Mouse (Mus musculus) gastrocnemius, postnatal 14 days (tissue): Measurements from ENCODE around the gene Cbx6. TPM values are rescaled to one million over a fixed set of nuclear protein-coding genes. Genes with fewer than 3 reads are reported as not detected.

Experiments
- DNase-seq: peaks from one replicate; pipeline ENCODE4 v3.0.0; 2021; ENCODE audit warnings: mixed read lengths
- intact Hi-C: fragments of 180-260 bp; cut with DNase I; formaldehyde crosslinking; loops from one replicate; pipeline ENCODE4 v1.15.1; 2025; ENCODE audit warnings: low total_unique reads
- total RNA-seq, 2 experiments: library from RNA; stranded (reverse); gene quantifications; 2 replicates each; pipeline ENCODE4 v1.2.3; 2021

Cbx6 gene
- total RNA-seq, 2 experiments from 2014 or later, result 21.2 to 23.5 TPM

DNA sequence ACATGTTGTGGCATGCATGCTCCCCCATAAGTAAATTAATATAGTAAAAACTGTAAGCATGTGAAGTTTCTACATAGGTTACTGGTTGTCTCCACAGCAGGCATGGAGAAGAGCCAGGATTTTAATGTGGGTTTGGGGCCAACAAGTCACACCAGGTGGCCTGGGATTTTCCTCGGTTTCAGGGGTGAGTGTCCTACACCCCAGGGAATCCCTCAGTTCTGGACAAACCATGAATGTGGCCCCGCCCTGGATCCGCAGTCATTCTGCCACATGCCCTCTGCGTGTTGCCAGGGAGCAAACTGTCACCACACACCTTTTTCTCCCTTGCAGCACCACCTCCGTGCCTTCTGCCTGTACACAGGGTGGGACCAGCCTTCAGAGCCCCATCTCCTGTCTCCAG, 25.8 kb downstream of the Cbx6 start:
- no peak for DNase-seq
- intact Hi-C loops, result no loop called here

- intact Hi-C loops, result no loop called here
- no peak for DNase-seq
These were observed 26.4 kb downstream of the Cbx6 start for GRCm38 (mm10) chr15:79808114-79808513.

- no peak for DNase-seq
- intact Hi-C loops, result no loop called here
These were observed 27.4 kb downstream of the Cbx6 start for GRCm38 (mm10) chr15:79807050-79807449.

- intact Hi-C loops, result no loop called here
- DNase-seq, result no peak
These were observed 29.2 kb downstream of the Cbx6 start for GRCm38 (mm10) chr15:79805246-79805645.

DNA sequence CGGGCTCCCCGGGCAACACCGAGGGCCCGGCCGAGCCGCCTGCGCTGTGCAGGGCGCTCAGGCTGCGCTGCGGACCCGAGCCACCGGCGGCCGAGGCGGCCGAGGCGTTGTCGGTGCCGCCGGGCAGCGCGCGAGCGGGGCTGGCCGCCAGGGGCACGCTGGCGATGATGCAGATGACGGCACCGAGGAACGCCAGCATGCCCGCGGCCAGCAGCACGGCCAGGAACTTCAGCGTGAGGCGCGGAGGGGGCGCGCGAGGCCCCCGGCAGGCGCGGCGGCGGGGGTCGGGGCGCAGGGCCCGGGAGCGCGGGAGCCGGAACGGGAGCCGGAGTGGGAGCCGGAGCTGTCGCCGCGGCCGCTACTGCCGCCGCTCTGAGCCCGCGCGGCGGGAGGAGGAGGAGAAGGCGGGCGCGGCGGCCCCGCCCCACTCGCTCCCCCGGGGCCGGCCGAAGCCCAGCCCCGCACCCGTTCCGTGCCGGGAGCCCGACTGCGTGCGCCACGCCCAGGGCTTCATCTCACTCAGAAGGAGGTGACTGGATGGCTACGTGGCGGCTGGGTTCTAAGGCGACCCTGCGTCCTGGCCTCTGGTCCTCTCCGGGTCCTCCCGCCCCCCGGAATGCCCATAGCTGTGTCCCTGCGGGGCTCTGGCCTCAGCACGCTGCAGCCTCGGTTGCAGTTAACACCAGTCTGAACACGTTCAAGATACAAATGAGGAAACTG, 30.0 kb downstream of the Cbx6 start, which contains the start of gene Nptxr:
Gene Nptxr, minus strand, starts transcription at position 415 of the 720 bp plus-strand sequence.
- peak; percentile 43 for DNase-seq
- intact Hi-C loops, result loop anchor here (5.0 kb wide), 1 partner anchor 713 kb away; no protein-coding TSS in a partner anchor

GRCm38 (mm10) chr15:79803533-79804351, 30.7 kb downstream of the Cbx6 start:
- intact Hi-C loops, result loop anchor here (5.0 kb wide), 1 partner anchor 714 kb away; no protein-coding TSS in a partner anchor
- DNase-seq, result no peak

DNA sequence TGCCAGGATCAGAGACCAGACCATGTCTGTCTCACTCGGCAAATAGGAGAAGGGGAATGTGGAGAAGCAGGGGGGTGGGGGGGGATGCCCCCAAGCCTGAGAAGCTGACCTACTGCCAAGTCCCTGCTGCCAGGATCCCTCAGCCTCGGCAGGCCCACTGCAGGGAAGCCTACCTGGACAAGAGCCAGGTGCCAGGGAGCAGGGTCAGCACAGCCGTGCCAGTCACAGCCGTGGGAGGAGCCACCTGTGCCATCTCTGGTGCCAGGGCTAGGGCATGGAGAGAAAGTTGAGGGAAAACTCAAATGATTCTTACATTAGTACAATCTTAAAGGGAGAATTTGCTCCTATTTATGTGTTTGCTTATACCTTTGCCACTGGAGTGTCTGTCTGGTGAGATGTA, 32.2 kb downstream of the Cbx6 start:
- DNase-seq, result no peak
- intact Hi-C loops, result loop anchor here (5.0 kb wide), 1 partner anchor 715 kb away; no protein-coding TSS in a partner anchor

GRCm38 (mm10) chr15:79801646-79802045, 32.8 kb downstream of the Cbx6 start:
- no peak for DNase-seq
- intact Hi-C loops, result loop anchor here (5.0 kb wide), 1 partner anchor 716 kb away; no protein-coding TSS in a partner anchor

DNA sequence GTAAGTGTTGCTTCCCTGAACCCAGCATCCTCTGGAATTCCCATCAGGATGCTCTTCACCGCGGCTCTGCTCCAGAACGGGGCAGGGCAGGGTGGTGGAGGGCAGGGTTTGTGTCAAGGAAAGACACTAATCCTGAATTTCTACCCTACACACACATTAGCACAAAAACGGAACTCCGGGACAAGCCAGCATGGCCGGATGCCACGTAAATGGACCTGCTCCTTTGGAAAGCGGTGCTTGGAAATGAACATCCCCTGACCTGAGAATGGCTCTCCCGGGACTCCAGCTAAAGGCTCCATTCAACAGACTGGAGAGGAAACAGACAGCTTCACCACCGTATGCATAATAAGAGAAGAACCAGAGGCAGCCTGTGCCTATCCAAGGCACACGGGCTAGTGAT, 33.8 kb downstream of the Cbx6 start:
- no peak for DNase-seq
- intact Hi-C loops, result loop anchor here (5.0 kb wide), 1 partner anchor 717 kb away; no protein-coding TSS in a partner anchor

DNA sequence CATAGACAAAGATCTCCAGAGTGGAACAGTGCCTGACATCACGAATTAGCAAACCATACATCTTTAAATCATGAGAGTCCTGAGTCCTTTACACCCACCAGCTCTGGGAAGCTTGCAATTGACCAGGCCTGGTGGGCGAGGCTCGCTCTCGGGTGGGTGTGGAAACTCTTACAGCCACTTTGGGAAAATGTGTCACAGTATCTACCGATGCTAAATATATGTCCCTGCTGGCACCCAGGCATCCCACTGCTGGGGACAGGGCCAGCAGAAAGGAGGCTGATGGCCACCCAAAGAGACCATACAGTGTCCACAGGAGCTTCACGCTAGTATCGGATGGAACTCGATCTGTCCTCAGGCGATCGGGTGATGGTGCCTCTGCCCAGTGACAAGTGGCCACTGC, 35.9 kb downstream of the Cbx6 start:
- DNase-seq, result no peak
- intact Hi-C loops, result no loop called here

- no peak for DNase-seq
- intact Hi-C loops, result no loop called here
These were observed 36.8 kb downstream of the Cbx6 start for GRCm38 (mm10) chr15:79797680-79798079.

DNA sequence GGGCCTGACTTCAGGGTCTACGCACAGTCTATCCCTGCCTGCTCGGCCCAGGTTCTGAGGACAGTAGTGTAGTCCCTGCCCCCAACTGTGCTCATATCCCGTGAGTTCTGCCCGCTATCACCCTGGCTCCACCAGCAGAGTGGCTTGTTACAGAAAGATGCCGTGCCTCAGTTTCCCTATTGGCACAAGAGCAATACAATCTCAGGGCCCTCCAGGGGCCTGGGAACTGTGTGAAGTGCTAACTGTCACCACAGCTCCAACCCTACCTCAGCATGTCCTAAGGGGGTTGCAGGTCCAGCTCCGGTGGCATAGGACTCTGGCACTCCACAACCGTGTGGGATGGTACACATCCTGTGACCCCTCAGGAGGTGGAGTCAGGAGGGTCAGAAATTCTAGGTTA, 37.4 kb downstream of the Cbx6 start:
- intact Hi-C loops, result no loop called here

DNA sequence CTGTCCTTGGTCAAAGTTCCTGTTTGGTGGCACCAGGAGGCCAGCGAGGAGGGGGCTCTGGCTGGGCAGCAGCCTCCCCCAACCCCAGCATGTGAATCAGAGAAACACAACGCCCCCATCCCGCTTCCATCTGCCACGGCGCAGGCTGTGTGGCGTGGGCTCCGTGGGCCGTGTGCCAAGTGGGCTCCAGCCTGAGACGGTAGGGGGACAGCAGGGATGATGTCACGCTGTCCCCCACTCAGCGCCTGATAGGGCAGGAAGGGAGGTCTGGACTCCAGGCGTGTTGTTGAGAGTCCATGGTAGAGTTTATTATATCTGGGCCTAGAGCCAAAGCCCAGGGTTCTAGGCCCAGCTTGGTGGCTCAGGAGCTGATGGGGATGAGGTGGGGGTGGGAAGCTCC, 38.2 kb downstream of the Cbx6 start:
- DNase-seq, result no peak
- intact Hi-C loops, result no loop called here

More for the DNA sequence above, 37.4 kb downstream of the Cbx6 start:
- DNase-seq, result no peak

- DNase-seq, result no peak
- intact Hi-C loops, result no loop called here
These were observed 40.3 kb downstream of the Cbx6 start for GRCm38 (mm10) chr15:79794173-79794572.

DNA sequence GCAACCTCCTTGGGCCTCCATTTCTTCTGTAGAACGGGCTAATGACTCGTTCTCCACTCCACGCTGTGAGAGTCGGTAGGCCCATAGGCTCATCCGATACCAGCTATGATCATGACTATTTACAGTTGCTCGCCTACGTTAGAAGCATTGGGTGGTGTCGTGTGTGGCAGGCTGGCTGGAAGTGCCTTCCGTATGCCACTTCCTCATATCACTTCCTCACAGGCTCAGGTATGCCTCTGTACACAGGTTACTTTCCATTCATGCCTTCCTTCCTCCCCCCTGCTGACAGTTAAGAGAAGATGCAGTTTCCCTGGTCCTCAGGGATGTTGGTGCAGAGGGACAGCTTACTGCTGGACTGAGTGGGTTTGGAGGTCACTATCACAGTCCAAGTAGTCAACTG, 41.4 kb downstream of the Cbx6 start:
- intact Hi-C loops, result loop anchor here (2.0 kb wide), 1 partner anchor 40 kb away; no protein-coding TSS in a partner anchor
- DNase-seq, result no peak

DNA sequence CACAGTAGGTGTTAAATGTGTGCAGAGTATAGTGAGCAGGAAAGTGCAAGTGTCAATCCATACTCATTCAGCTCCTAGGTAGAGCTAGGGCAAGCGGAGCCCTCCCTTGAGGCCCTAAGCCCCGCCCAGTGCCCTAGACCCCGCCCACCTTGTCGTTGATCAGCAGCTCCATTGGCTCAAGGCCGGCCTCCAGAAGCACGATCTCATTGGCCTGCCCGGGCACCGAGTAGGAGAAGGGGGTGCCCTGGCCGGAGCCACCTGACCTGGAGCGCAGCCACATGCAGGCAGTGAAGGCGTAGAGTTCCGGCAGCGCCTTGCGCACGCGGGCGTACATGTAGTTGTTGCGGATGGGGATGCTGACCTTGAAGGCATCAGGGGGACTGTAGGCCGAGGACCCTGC, 42.0 kb downstream of the Cbx6 start:
- no peak for DNase-seq
- intact Hi-C loops, result loop anchor here (2.0 kb wide), 1 partner anchor 40 kb away; no protein-coding TSS in a partner anchor

- DNase-seq, result peak; percentile 43
- intact Hi-C loops, result no loop called here
These were observed 43.0 kb downstream of the Cbx6 start for GRCm38 (mm10) chr15:79791502-79791901.

DNA sequence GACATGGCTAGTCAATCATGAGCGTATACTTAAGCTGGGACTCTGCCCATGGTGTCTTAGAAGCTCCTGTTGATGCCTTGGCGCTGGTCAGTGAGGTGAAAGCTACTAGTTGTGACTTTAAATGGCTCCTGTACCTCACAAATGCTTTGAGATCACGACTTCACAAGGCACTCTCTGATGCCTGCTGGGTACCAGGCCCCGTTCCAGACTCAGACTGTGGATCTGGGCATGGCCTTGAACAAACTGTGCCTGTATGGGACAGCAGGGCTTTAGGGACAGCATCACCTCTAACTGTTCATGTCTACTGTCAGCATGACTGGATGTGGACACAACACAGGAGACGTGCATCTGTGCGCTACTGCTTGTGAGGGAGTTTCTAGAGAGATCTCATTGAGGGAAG, 43.6 kb downstream of the Cbx6 start:
- DNase-seq, result no peak
- intact Hi-C loops, result no loop called here

GRCm38 (mm10) chr15:79790111-79790510, 44.4 kb downstream of the Cbx6 start:
- intact Hi-C loops, result no loop called here
- DNase-seq, result no peak

- DNase-seq, result no peak
- intact Hi-C loops, result no loop called here
These were observed 46.7 kb downstream of the Cbx6 start for GRCm38 (mm10) chr15:79787815-79788214.
